Mouse (Mus musculus) liver, embryonic 11.5 days (tissue): ENCODE data around the gene Ubl4b. TPM values are rescaled to one million over a fixed set of nuclear protein-coding genes. Genes with fewer than 3 reads are reported as not detected.

Source experiments
- ATAC-seq: fragments of 200-750 bp; cut with Nextera tagmentation; replicated peaks from 2 replicates; pipeline ENCODE4 v1.8.0; 2017; ENCODE audit warnings: moderate number of reproducible peaks, mild to moderate bottlenecking, moderate TSS enrichment, moderate library complexity; ENCODE audit not compliant: low FRiP score
- DNase-seq: peaks from one replicate; pipeline ENCODE4 v3.0.0-alpha.2; 2017; ENCODE audit warnings: low spot score
- H3K27ac ChIP-seq: fragments of 300-500 bp; sonication (generic); 2 replicates; pipeline ENCODE4 v1.5.1; 2014; ENCODE audit warnings: mild to moderate bottlenecking, low read depth, low read length, control low read depth
- H3K27me3 ChIP-seq: fragments of 300-500 bp; sonication (generic); replicated peaks from 2 replicates; pipeline ENCODE4 v1.6.1; 2014; ENCODE audit warnings: low read length, mixed read lengths; ENCODE audit not compliant: control insufficient read depth, insufficient read depth
- H3K36me3 ChIP-seq: fragments of 300-500 bp; sonication (generic); 2 replicates; pipeline ENCODE4 v1.6.1; 2014; ENCODE audit warnings: mild to moderate bottlenecking, low read length, moderate library complexity, mixed read lengths; ENCODE audit not compliant: control insufficient read depth, insufficient read depth
- H3K4me1 ChIP-seq: fragments of 300-500 bp; sonication (generic); replicated peaks from 2 replicates; pipeline ENCODE4 v1.6.1; 2014; ENCODE audit warnings: low read length, mixed read lengths; ENCODE audit not compliant: control insufficient read depth, insufficient read depth
- H3K4me2 ChIP-seq: fragments of 300-500 bp; sonication (generic); 2 replicates; pipeline ENCODE4 v1.6.1; 2014; ENCODE audit warnings: mild to moderate bottlenecking, control low read depth, moderate library complexity
- H3K4me3 ChIP-seq: fragments of 300-500 bp; sonication (generic); 2 replicates; pipeline ENCODE4 v1.5.1; 2014; ENCODE audit warnings: low read depth, low read length, control low read depth
- H3K9ac ChIP-seq: fragments of 300-500 bp; sonication (generic); 2 replicates; pipeline ENCODE4 v1.6.1; 2014; ENCODE audit warnings: low read depth, low read length, control low read depth
- H3K9me3 ChIP-seq: fragments of 300-500 bp; sonication (generic); 2 replicates; pipeline ENCODE4 v1.6.1; 2016; ENCODE audit warnings: low read length, inconsistent platforms, mixed read lengths; ENCODE audit not compliant: control insufficient read depth
- whole genome bisulfite sequencing: fragments of 180-500 bp; shearing (Covaris S2); extraction: QIAGEN DNeasy Blood & Tissue Kit; methylation state at CpG from one replicate; pipeline ENCODE4 v1.1.7; 2014; 5-methylcytosine and 5-hydroxymethylcytosine counted together
- polyA plus RNA-seq: library from polyadenylated mRNA; unstranded; fragments of >200 nt; fragmentation: Nextera tagmentation; extraction: Ambion mirVana; gene quantifications from 2 replicates; pipeline ENCODE4 v1.2.1, GENCODE M21; 2014

Gene Ubl4b
- polyA plus RNA-seq, 1 experiment from 2014 or later: not detected

DNA sequence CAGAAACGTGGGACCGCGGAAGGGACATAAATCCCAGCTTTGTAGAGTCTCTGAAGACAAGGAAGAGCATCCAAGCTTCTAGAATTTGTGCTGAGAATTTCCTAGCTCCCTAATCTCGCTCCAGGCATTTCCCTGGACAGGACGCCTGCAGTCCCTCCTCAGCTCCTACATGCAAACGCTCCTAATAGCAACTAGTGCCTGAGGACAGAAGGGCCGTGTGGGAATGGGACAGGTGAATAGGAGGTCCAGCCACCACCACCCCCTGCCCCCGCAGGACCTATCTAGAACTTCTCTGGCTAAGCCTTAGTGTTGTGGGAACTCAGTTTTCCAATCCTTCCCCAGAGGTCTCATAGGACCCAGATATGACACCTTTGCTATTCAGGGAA lies 17.4 kb downstream of the Ubl4b start:
- Histone ChIP-seq H3K27ac (no peak overlapping the region), H3K9me3 (no peaks in the 10 kb centered on the region), H3K4me1 (no peaks in the 10 kb centered on the region), H3K36me3 (no peaks in the 10 kb centered on the region), H3K4me3 (no peak overlapping the region), H3K4me2 (no peak overlapping the region; the same call in 1 of the 2 replicates), H3K27me3 (peaks cover 10% of the 10 kb centered on the region; the same call in 1 of the 2 replicates), H3K9ac (no peak overlapping the region)
- no peak for DNase-seq
- WGBS: 35% methylated on average over 8 of the region's 8 CpGs
- ATAC-seq: no peak

- Histone ChIP-seq H3K4me3 (no peak overlapping the region), H3K36me3 (no peaks in the 10 kb centered on the region), H3K9ac (no peak overlapping the region), H3K9me3 (no peaks in the 10 kb centered on the region), H3K4me2 (peak overlapping the region; percentile 30; the same call in 1 of the 2 replicates), H3K4me1 (no peaks in the 10 kb centered on the region), H3K27ac (no peak overlapping the region), H3K27me3 (peaks cover 10% of the 10 kb centered on the region; the same call in 1 of the 2 replicates)
- DNase-seq (peak; percentile 34), ATAC-seq (no peak)
- 9% methylated on average over 17 of the region's 17 CpGs for WGBS
Observed at GRCm38 (mm10) chr3:107536810-107537503, 17.9 kb downstream of the Ubl4b start.

DNA sequence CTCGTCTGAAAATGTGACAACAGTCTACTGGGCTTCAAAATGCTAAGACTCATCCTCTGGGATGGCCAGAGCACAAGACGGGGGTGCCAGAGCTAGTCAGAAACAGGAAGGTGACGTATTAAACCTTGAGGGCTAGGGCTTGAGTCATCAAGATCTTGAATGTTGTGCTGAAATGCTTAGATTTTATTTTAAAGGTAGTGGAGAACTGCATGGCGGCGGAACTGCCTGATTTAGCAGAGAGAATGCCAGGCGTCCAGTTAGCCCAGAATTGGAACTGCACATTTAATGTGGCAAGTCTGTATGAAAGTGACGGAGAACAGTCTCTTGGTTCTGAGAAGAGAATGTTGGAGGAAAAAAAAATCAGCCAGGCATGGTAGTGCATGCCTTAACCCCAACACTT lies 19.9 kb downstream of the Ubl4b start:
- Histone ChIP-seq H3K27me3 (peaks cover 10% of the 10 kb centered on the region; the same call in 1 of the 2 replicates), H3K36me3 (no peaks in the 10 kb centered on the region), H3K9me3 (no peaks in the 10 kb centered on the region), H3K9ac (no peak overlapping the region), H3K4me3 (no peak overlapping the region), H3K4me1 (no peaks in the 10 kb centered on the region), H3K27ac (no peak overlapping the region), H3K4me2 (no peak overlapping the region)
- no peak for DNase-seq
- WGBS: 82% methylated on average over 7 of the region's 7 CpGs
- no peak for ATAC-seq

DNA sequence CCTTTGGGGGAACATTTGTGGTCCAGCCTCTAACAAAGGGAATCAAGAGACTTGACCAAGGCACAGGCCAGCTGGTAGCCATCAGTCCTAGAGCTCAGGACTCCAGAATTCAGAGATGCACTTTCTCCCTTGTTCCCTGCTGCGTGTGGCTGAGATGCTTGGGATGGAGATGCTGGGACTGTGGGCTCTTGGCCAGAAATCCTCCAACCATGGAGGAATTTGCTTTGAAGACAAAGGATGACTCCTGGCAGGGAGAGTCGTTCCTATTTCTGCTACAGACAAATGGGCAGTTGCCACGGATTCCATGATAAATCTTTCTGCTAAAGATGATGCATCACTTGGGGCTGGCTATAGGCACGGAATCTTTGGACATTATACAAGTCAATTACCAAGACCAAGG lies 21.3 kb downstream of the Ubl4b start:
- ATAC-seq (no peak), DNase-seq (no peak)
- WGBS: 68% methylated on average over 4 of the region's 4 CpGs
- H3K4me2 ChIP-seq: no peak overlapping the region
- peaks cover 10% of the 10 kb centered on the region; the same call in 1 of the 2 replicates for H3K27me3 ChIP-seq
- no peaks in the 10 kb centered on the region for H3K36me3 ChIP-seq
- no peaks in the 10 kb centered on the region for H3K4me1 ChIP-seq
- H3K27ac ChIP-seq: no peak overlapping the region
- H3K9ac ChIP-seq: no peak overlapping the region
- no peaks in the 10 kb centered on the region for H3K9me3 ChIP-seq
- H3K4me3 ChIP-seq: no peak overlapping the region

DNA sequence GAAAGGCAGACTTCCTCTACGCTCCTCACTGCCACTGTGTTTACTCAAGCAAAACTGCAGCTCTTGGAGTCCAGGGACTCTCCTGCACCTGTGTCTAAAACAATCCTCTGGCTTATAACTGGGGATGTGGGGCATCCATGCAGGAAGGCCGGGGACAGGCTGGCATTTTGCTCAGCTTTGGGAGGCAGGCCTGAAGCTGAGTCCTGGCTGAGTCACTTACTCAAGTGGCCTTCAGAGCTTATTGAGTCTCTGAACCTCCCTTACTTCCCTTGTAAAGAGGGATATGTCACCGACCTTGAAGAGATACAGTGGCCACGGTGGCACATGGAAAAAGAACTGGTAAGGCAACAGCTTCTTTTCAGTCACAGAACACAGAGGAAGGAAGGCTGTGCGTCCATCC lies 24.3 kb downstream of the Ubl4b start:
- WGBS: 67% methylated on average over 5 of the region's 5 CpGs
- H3K27ac ChIP-seq: no peak overlapping the region

GRCm38 (mm10) chr3:107529182-107529581 lies 25.7 kb downstream of the Ubl4b start:
- Histone ChIP-seq H3K4me2 (no peak overlapping the region), H3K4me1 (no peaks in the 10 kb centered on the region), H3K36me3 (no peaks in the 10 kb centered on the region), H3K9ac (no peak overlapping the region), H3K27ac (no peak overlapping the region), H3K9me3 (no peaks in the 10 kb centered on the region), H3K4me3 (no peak overlapping the region), H3K27me3 (no peaks in the 10 kb centered on the region)
- ATAC-seq (no peak), DNase-seq (no peak)
- 68% methylated on average over 5 of the region's 5 CpGs for WGBS

More for the DNA sequence above, 24.3 kb downstream of the Ubl4b start:
- DNase-seq (no peak), ATAC-seq (no peak)
- Histone ChIP-seq H3K9ac (no peak overlapping the region), H3K9me3 (no peaks in the 10 kb centered on the region), H3K4me2 (no peak overlapping the region), H3K36me3 (no peaks in the 10 kb centered on the region), H3K4me3 (no peak overlapping the region), H3K27me3 (no peaks in the 10 kb centered on the region), H3K4me1 (no peaks in the 10 kb centered on the region)

DNA sequence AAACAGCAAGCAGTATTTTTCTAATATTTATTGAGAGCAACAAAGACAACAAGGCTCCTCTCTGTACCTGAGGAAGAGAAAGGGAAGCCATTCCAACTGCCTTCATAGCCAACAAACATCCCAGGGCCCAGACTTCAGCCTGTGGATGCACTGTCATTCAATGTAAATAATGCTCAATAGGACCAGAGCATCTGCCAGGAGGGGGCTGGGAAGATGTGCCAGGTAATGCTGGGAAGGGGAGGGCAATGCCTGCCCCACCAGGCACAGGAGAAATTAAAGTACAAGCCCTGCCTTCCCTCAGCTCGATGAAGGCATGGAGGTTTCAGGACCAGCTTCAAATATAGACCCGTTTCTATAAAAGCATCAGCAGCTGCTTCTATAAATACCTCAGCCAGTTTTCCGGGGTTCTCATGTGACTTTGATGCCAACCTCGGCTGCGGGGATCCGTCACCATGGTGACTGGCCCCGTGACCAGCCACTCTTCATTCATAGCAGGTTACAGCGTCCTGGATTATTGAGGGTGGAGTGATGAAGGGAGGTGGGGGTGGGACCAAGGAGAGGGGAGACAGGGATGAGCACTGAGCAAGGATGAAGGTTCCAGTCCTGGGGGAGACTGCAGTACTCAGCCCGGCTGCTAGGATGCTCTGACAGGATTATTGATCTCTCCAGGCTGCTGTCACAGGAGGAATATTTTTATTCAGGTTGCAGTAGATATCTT lies 26.3 kb downstream of the Ubl4b start:
- Histone ChIP-seq H3K9me3 (no peaks in the 10 kb centered on the region), H3K4me2 (no peak overlapping the region), H3K9ac (no peak overlapping the region), H3K4me3 (no peak overlapping the region), H3K27ac (no peak overlapping the region), H3K4me1 (no peaks in the 10 kb centered on the region), H3K36me3 (no peaks in the 10 kb centered on the region), H3K27me3 (no peaks in the 10 kb centered on the region)
- ATAC-seq (no peak), DNase-seq (no peak)
- WGBS: 58% methylated on average over 9 of the region's 9 CpGs

DNA sequence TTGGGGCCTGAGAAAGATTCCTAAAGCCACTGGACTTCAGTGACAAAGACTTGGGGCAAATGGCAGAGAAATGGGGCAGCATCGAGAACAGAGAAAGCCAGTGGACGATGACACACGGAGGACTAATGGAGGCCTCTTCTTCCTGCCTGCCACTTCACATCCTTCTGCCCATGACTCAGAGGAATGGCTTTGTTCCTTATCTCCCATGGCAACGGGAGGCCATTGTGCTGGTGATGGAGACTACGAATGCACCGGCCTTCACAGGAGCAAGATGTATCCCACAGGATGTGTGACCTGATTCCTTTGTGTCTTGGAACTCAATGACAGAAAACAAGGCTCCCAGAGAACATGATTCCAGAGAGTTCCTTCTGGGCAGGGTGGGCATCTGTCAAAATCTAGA lies 30.3 kb downstream of the Ubl4b start:
- DNase-seq (no peak), ATAC-seq (no peak)
- Histone ChIP-seq H3K9ac (no peak overlapping the region), H3K4me2 (no peak overlapping the region), H3K9me3 (no peaks in the 10 kb centered on the region), H3K36me3 (no peaks in the 10 kb centered on the region), H3K27ac (no peak overlapping the region), H3K4me1 (no peaks in the 10 kb centered on the region), H3K4me3 (no peak overlapping the region), H3K27me3 (peaks cover 7% of the 10 kb centered on the region; the same call in 1 of the 2 replicates)
- 51% methylated on average over 6 of the region's 6 CpGs for WGBS

- no peak overlapping the region for H3K9ac ChIP-seq
- H3K9me3 ChIP-seq: no peaks in the 10 kb centered on the region
- 67% methylated on average over 5 of the region's 5 CpGs for WGBS
- no peak for DNase-seq
- no peaks in the 10 kb centered on the region for H3K36me3 ChIP-seq
- H3K27ac ChIP-seq: no peak overlapping the region
- H3K27me3 ChIP-seq: peaks cover 41% of the 10 kb centered on the region
- no peak overlapping the region for H3K4me2 ChIP-seq
- no peak for ATAC-seq
- H3K4me1 ChIP-seq: no peaks in the 10 kb centered on the region
- no peak overlapping the region for H3K4me3 ChIP-seq
Observed at GRCm38 (mm10) chr3:107520931-107521330, 33.9 kb downstream of the Ubl4b start.
